Mouse (Mus musculus): ENCODE results near the gene Phf3. TPM values are rescaled to one million over a fixed set of nuclear protein-coding genes. Genes with fewer than 3 reads are reported as not detected.

The Phf3 gene
- polyA plus RNA-seq, 1 experiment from 2014 or later: 39.0 TPM

Other genes with a start within 250 kb of the Phf3 start
- not detected in 2 replicates for gene AC153137.1, start 104.0 kb upstream of the Phf3 start, polyA plus RNA-seq (2015; fragmentation: Nextera tagmentation; extraction: Ambion mirVana)